Mouse (Mus musculus) lung, postnatal 0 days (tissue): ENCODE results near the gene Tsku. TPM values are rescaled to one million over a fixed set of nuclear protein-coding genes. Genes with fewer than 3 reads are reported as not detected.
A peak's percentile ranks its signal among the peaks of the same experiment; 100 is the strongest.

Source experiments
- ATAC-seq: fragments of 200-750 bp; cut with Nextera tagmentation; 2 replicates; pipeline ENCODE4 v1.8.0; 2017; ENCODE audit warnings: moderate library complexity
- DNase-seq: peaks from one replicate; pipeline ENCODE4 v3.0.0-alpha.2; 2016; ENCODE audit warnings: low spot score
- H3K27ac ChIP-seq: fragments of 300-500 bp; sonication (generic); 2 replicates; pipeline ENCODE4 v1.5.1; 2014; ENCODE audit warnings: antibody characterized with exemption, mild to moderate bottlenecking, low read length, mixed read lengths
- H3K27me3 ChIP-seq: fragments of 300-500 bp; sonication (generic); replicated peaks from 2 replicates; pipeline ENCODE4 v1.6.1; 2014; ENCODE audit warnings: low read length, mixed read lengths; ENCODE audit not compliant: insufficient read depth
- H3K36me3 ChIP-seq: fragments of 300-500 bp; sonication (generic); 2 replicates; pipeline ENCODE4 v1.6.1; 2014; ENCODE audit warnings: low read length, mixed read lengths; ENCODE audit not compliant: insufficient read depth
- H3K4me1 ChIP-seq: fragments of 300-500 bp; sonication (generic); 2 replicates; pipeline ENCODE4 v1.6.1; 2014; ENCODE audit warnings: antibody characterized with exemption, low read depth, low read length, mixed read lengths; ENCODE audit not compliant: insufficient read depth
- H3K4me2 ChIP-seq: fragments of 300-500 bp; sonication (generic); replicated peaks from 2 replicates; pipeline ENCODE4 v1.6.1; 2014; ENCODE audit warnings: low read depth, mild to moderate bottlenecking, low read length, moderate library complexity, mixed read lengths
- H3K4me3 ChIP-seq: fragments of 300-500 bp; sonication (generic); 2 replicates; pipeline ENCODE4 v1.5.1; 2014; ENCODE audit warnings: low read depth, low read length
- H3K9ac ChIP-seq: fragments of 300-500 bp; sonication (generic); replicated peaks from 2 replicates; pipeline ENCODE4 v1.6.1; 2014; ENCODE audit warnings: low read depth, mild to moderate bottlenecking
- H3K9me3 ChIP-seq: fragments of 300-500 bp; sonication (generic); 2 replicates; pipeline ENCODE4 v1.6.1; 2016; ENCODE audit warnings: low read length, mixed read lengths
- CTCF ChIP-seq: IDR thresholded peaks from 2 replicates; pipeline ENCODE4 v1.5.1; 2016; ENCODE audit warnings: antibody characterized with exemption, mild to moderate bottlenecking
- EP300 ChIP-seq: IDR thresholded peaks from 2 replicates; pipeline ENCODE4 v1.6.1; 2016; ENCODE audit warnings: antibody characterized with exemption, mild to moderate bottlenecking, control low read depth
- WGBS: fragments of 180-500 bp; shearing (Covaris S2); extraction: QIAGEN DNeasy Blood & Tissue Kit; methylation state at CpG from one replicate; pipeline ENCODE4 v1.1.7; 2014; 5-methylcytosine and 5-hydroxymethylcytosine counted together
- polyA plus RNA-seq: library from polyadenylated mRNA; unstranded; fragments of >200 nt; fragmentation: Nextera tagmentation; extraction: Ambion mirVana; gene quantifications from 2 replicates; pipeline ENCODE4 v1.2.1, GENCODE M21; 2015

Tsku gene
- polyA plus RNA-seq, 1 experiment from 2014 or later, result 9.1 TPM

GRCm38 (mm10) chr7:98391351-98391936 lies 30.3 kb upstream of the Tsku start:
- Histone ChIP-seq H3K27ac (no peak overlapping the region), H3K4me3 (no peak overlapping the region), H3K9ac (no peak overlapping the region), H3K9me3 (no peaks in the 10 kb centered on the region), H3K4me1 (no peaks in the 10 kb centered on the region), H3K4me2 (no peak overlapping the region), H3K27me3 (no peaks in the 10 kb centered on the region), H3K36me3 (no peaks in the 10 kb centered on the region)
- WGBS, result 43% methylated on average over 7 of the region's 7 CpGs
- ATAC-seq (peak; percentile 75), DNase-seq (peak; percentile 82)
- TF ChIP-seq CTCF (no peak), EP300 (no peak)

- TF ChIP-seq CTCF (no peak), EP300 (no peak)
- WGBS, result 56% methylated on average over 2 of the region's 2 CpGs
- H3K4me1 ChIP-seq, result no peaks in the 10 kb centered on the region
Observed at GRCm38 (mm10) chr7:98390486-98390885, 29.4 kb upstream of the Tsku start.

GRCm38 (mm10) chr7:98389656-98390055 lies 28.5 kb upstream of the Tsku start:
- Histone ChIP-seq H3K4me2 (no peak overlapping the region), H3K4me3 (no peak overlapping the region), H3K4me1 (peaks cover 3% of the 10 kb centered on the region; the same call in 1 of the 2 replicates), H3K9me3 (no peaks in the 10 kb centered on the region), H3K27me3 (no peaks in the 10 kb centered on the region), H3K36me3 (no peaks in the 10 kb centered on the region), H3K9ac (no peak overlapping the region), H3K27ac (no peak overlapping the region)
- 81% methylated on average over 9 of the region's 9 CpGs for WGBS
- DNase-seq, result no peak
- ATAC-seq, result no peak
- TF ChIP-seq CTCF, result no peak
- TF ChIP-seq EP300, result no peak

More at GRCm38 (mm10) chr7:98390486-98390885, 29.4 kb upstream of the Tsku start:
- Histone ChIP-seq H3K9ac (no peak overlapping the region), H3K4me3 (no peak overlapping the region), H3K27ac (no peak overlapping the region), H3K27me3 (no peaks in the 10 kb centered on the region), H3K9me3 (no peaks in the 10 kb centered on the region), H3K4me2 (no peak overlapping the region), H3K36me3 (no peaks in the 10 kb centered on the region)
- DNase-seq, result peak; percentile 13
- ATAC-seq, result no peak

GRCm38 (mm10) chr7:98388881-98389501 lies 27.9 kb upstream of the Tsku start:
- peak; percentile 71 for DNase-seq
- ATAC-seq, result peak; percentile 62

GRCm38 (mm10) chr7:98387201-98387600 lies 26.1 kb upstream of the Tsku start:
- TF ChIP-seq CTCF, result no peak
- no peak for TF ChIP-seq EP300
- Histone ChIP-seq H3K9me3 (no peaks in the 10 kb centered on the region), H3K4me2 (no peak overlapping the region), H3K4me3 (no peak overlapping the region), H3K4me1 (peaks cover 3% of the 10 kb centered on the region; the same call in 1 of the 2 replicates), H3K36me3 (no peaks in the 10 kb centered on the region), H3K27me3 (no peaks in the 10 kb centered on the region), H3K27ac (no peak overlapping the region), H3K9ac (no peak overlapping the region)
- DNase-seq (no peak), ATAC-seq (no peak)
- WGBS, result 72% methylated on average over 7 of the region's 7 CpGs

More at GRCm38 (mm10) chr7:98388881-98389501, 27.9 kb upstream of the Tsku start:
- Histone ChIP-seq H3K9me3 (no peaks in the 10 kb centered on the region), H3K4me1 (peaks cover 3% of the 10 kb centered on the region; the same call in 1 of the 2 replicates), H3K4me3 (no peak overlapping the region), H3K27me3 (no peaks in the 10 kb centered on the region), H3K4me2 (no peak overlapping the region), H3K36me3 (no peaks in the 10 kb centered on the region), H3K27ac (no peak overlapping the region), H3K9ac (no peak overlapping the region)
- TF ChIP-seq EP300 (peak; percentile 64), CTCF (no peak)
- 61% methylated on average over 12 of the region's 12 CpGs for WGBS

GRCm38 (mm10) chr7:98385168-98385567 lies 24.0 kb upstream of the Tsku start:
- TF ChIP-seq CTCF (no peak), EP300 (peak; percentile 26; the same call in 1 of the 2 replicates)
- ATAC-seq (peak; percentile 31; the same call in 1 of the 2 replicates), DNase-seq (peak; percentile 60)
- no peak overlapping the region for H3K4me3 ChIP-seq
- H3K36me3 ChIP-seq, result no peaks in the 10 kb centered on the region
- H3K4me2 ChIP-seq, result no peak overlapping the region
- WGBS, result 40% methylated on average over 1 of the region's 1 CpGs
- no peak overlapping the region for H3K9ac ChIP-seq
- H3K4me1 ChIP-seq, result peaks cover 3% of the 10 kb centered on the region; the same call in 1 of the 2 replicates
- no peaks in the 10 kb centered on the region for H3K27me3 ChIP-seq
- no peak overlapping the region for H3K27ac ChIP-seq
- no peaks in the 10 kb centered on the region for H3K9me3 ChIP-seq
